Mouse (Mus musculus): ENCODE measurements at regions not wholly inside any gene's neighbourhood (a gene's known extent, or its start where the extent isn't known, plus 50 kb on each side); places are given as distances from the start of the nearest gene placed in this dataset.

- DNase-seq (ENCODE audit: low spot score): peak; percentile 22
These were observed 51.1 kb upstream of the Lrrc52 start for GRCm38 (mm10) chr1:167517611-167518110.

- DNase-seq (ENCODE audit: low spot score): no peak
These were observed 57.3 kb upstream of the Lrrc52 start for GRCm38 (mm10) chr1:167523881-167524280.

GRCm38 (mm10) chr1:167532571-167533331 is 65.4 kb upstream of the Rxrg start:
- peak; percentile 13 for DNase-seq (ENCODE audit: low spot score)

GRCm38 (mm10) chr1:167546000-167546399 is 52.2 kb upstream of the Rxrg start:
- DNase-seq (ENCODE audit: low spot score): no peak

GRCm38 (mm10) chr1:167547248-167547647 is 50.9 kb upstream of the Rxrg start:
- no peak for DNase-seq (ENCODE audit: low spot score)

All from layer of hippocampus, adult 11-12 months (tissue).